Mouse (Mus musculus) gastrocnemius, postnatal 10 days (tissue): ENCODE measurements at regions not wholly inside any gene's neighbourhood (a gene's known extent, or its start where the extent isn't known, plus 50 kb on each side); places are given as distances from the start of the nearest gene placed in this dataset.

Experiments
- DNase-seq: peaks from one replicate; pipeline ENCODE4 v3.0.0; 2021; ENCODE audit warnings: mixed read lengths

- no peak for DNase-seq
Measured at GRCm38 (mm10) chr10:111419375-111420194, 53.4 kb upstream of the Nap1l1 start.

- DNase-seq: no peak
Measured at GRCm38 (mm10) chr10:111420195-111420838, 52.7 kb upstream of the Nap1l1 start.

DNA sequence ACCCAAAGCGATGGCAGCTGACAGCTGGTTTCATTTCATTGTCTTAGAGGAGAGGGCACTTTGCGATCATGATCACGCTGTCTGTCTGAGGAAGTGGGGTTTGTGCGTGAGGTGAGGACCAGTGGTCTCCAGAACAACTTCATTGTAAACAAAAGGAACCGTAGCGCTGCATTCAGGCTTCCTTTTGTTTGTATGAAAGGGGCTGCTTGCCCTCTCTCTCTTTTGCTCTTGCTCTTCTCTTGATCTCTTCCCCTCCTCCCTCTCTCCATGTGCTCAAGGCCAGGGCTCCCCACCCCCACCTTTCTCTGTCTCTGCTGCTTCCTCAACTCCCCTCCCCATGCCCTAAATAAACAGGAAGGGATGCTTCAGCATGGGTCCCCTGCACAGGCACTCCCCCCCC, 51.0 kb upstream of the Nap1l1 start:
- DNase-seq: no peak

GRCm38 (mm10) chr10:111422649-111423048, 50.4 kb upstream of the Nap1l1 start:
- DNase-seq: no peak
